Mouse (Mus musculus) heart, postnatal 14 days (tissue): ENCODE measurements at regions not wholly inside any gene's neighbourhood (a gene's known extent, or its start where the extent isn't known, plus 50 kb on each side); places are given as distances from the start of the nearest gene placed in this dataset.

Experiments used
- DNase-seq, 2 experiments: peaks; one replicate each; pipeline ENCODE4 v3.0.0; 2021 to 2022
- intact Hi-C: fragments of 180-260 bp; cut with DNase I; formaldehyde crosslinking; loops from one replicate; pipeline ENCODE4 v1.15.1; 2025

DNA sequence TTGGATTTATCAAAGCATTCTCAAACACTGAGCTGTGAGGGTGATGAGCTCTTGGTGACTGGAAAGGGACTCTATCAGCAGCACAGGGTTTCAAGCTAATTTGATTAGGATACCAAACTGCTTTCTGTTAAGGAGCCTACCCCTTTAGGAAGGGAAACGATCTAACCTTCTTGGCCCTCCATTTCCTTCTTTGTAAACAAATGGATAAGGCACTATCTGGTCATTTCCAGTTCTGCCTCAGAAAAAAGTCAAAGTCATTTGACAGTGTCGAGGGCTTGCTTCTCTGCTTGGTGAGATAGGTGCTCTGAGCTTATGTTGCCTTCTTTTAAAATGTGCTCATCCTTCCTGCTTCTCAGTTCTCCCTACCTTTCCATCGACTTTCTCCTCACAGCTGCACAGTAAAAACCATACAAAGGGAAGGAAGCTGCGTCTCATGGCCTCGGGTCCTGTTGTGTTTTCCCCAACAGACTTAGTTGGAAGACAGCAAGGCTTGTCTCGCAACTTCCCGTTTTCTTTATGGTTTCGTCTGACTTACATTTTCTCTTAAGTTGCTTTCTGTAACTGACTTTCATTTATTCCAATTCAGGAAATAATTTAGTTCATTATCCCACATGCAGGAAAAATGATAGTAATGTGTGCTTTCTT is 54.3 kb upstream of the Bmp2 start:
- intact Hi-C loops = no loop called here
- DNase-seq = no peak

- DNase-seq = no peak
- intact Hi-C loops = no loop called here
Measured at GRCm38 (mm10) chr2:133498186-133498571, 53.8 kb upstream of the Bmp2 start.

DNA sequence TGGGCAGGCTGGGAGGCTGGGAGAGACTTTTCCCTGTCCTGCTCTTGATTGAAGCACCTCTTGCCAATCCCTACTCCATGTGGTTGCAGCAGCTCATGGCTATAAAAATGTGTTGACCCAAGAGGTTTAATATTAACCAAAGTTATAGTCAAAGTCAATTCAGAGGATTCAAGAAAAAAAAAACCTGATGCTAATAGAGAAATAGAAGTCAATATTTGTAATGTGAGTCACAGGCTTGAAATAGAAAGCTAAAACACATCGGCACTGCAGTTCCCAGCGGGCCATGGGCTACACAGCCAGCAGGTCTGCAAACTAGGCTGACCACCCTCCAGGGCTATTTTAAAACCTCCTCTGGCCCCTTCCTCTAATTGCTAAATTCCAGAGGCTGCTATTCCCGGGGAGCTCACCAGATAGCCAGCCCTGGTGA is 53.2 kb upstream of the Bmp2 start:
- intact Hi-C loops = no loop called here
- DNase-seq = no peak

DNA sequence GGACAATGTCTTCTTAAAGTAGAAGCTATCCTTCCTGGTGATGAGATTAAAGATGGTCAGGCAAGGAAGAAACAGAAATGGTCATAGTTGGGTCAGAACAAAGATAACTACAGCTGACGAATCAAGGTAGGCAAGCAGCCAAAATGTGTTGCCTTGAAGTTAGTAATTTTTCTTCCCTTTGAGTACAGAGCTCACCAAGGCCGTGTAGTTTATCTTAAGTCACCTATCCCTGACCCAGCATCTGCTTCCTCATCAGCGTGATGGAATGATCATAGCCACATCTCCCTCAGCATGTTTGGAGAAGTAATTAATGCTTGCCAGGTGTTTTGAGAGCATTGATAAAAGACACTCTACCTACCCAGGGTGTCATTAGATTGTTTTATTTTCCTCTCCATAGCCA is 52.1 kb upstream of the Bmp2 start:
- intact Hi-C loops = no loop called here
- no peak for DNase-seq
